Comparison of ENCODE assay signal across 10 mouse cellular contexts in genomic region chr7:49764011-49764716, GRCm38 (mm10). TPM values are rescaled to one million over a fixed set of nuclear protein-coding genes. Genes with fewer than 3 reads are reported as not detected.
DNase-seq lines count a peak whose midpoint lies in the region; ATAC-seq and TF ChIP-seq lines count a peak whose summit lies in the region.
"Had no signal": no experiment of that assay in that cellular context is flagged by ENCODE, and none has a peak within 500 bp of the region (broad histone marks: within the 10 kb centered on the region; RNA-seq: fewer than 3 reads in every experiment).

No protein-coding gene starts in this region.

- peak; percentile 67 for ATAC-seq in G1E (ENCODE audit: extremely low read depth, insufficient number of reproducible peaks, low FRiP score, poor library complexity, severe bottlenecking)
- ATAC-seq in liver, embryonic 15.5 days (ENCODE audit: insufficient read depth): peak; percentile 76

- H3K36me3 ChIP-seq in G1E (replicated peaks): peaks cover 86% of the 10 kb centered on the region
- H3K36me3 ChIP-seq in liver, embryonic 15.5 days (replicated peaks): peaks cover 40% of the 10 kb centered on the region
- H3K36me3 ChIP-seq: hindbrain, embryonic 13.5 days had no signal

- H3K9me3 ChIP-seq in G1E (replicated peaks): no peaks in the 10 kb centered on the region
- H3K9me3 ChIP-seq in liver, embryonic 15.5 days (replicated peaks): no peaks in the 10 kb centered on the region

- no peaks in the 10 kb centered on the region for H3K27me3 ChIP-seq in G1E (ENCODE audit: insufficient read depth, low read length)
- H3K27me3 ChIP-seq in liver, embryonic 15.5 days: no peaks in the 10 kb centered on the region

- peak overlapping the region; percentile 91 for H3K27ac ChIP-seq in liver, embryonic 15.5 days (replicated peaks)
- H3K27ac ChIP-seq: hindbrain, embryonic 13.5 days had no signal

- DNase-seq in 3134 (ENCODE audit: extremely low read depth, insufficient read length, low spot score) (peak; percentile 38), G1E (ENCODE audit: low spot score) (peak; percentile 65)
- DNase-seq in embryo, embryonic 11 days: peak; percentile 49
- no peak for DNase-seq in gastrocnemius, postnatal 10 days
- no peak for DNase-seq in layer of hippocampus, postnatal 10 days (ENCODE audit: low spot score in 2 of 2)
- no peak for DNase-seq in urinary bladder, postnatal 25 days (ENCODE audit: low spot score)
- DNase-seq: cerebellum, postnatal 36 days; layer of hippocampus, postnatal 36 days had no signal

- 31% methylated on average over 10 of the region's 10 CpGs for WGBS in liver, embryonic 15.5 days (ENCODE audit: insufficient replicate concordance)

- TF ChIP-seq CTCF in G1E (IDR thresholded peaks at IDR 0.05; ENCODE audit: low read depth, low read length): no peak

- no peak overlapping the region; the same call in 1 of the 2 replicates for H3K4me3 ChIP-seq in G1E (ENCODE audit: low read depth, low read length)
- peak overlapping the region; percentile 19 for H3K4me3 ChIP-seq in liver, embryonic 15.5 days (replicated peaks)
- H3K4me3 ChIP-seq: hindbrain, embryonic 13.5 days had no signal

- H3K4me2 ChIP-seq in liver, embryonic 15.5 days: peak overlapping the region; percentile 76
- H3K4me2 ChIP-seq: hindbrain, embryonic 13.5 days had no signal

- H3K9ac ChIP-seq in liver, embryonic 15.5 days: peak overlapping the region; percentile 9; the same call in 1 of the 2 replicates
- H3K9ac ChIP-seq: hindbrain, embryonic 13.5 days had no signal

- peaks cover 56% of the 10 kb centered on the region for H3K4me1 ChIP-seq in G1E (ENCODE audit: insufficient read depth, low read depth, low read length)
- H3K4me1 ChIP-seq in liver, embryonic 15.5 days (replicated peaks): peaks cover 63% of the 10 kb centered on the region

RNA-seq across cellular contexts. Expression of gene Htatip2, which starts 5.2 kb away (rescaled TPM):
- total RNA-seq in G1E (2014; fragmentation: Nextera tagmentation) (35.6 and 38.5 TPM in 2 replicates), G1E (2017) (25.5 and 27.8 TPM in 2 replicates)
- polyA plus RNA-seq in G1E (2012): 13.1 and 14.0 TPM in 2 replicates
- 30.5 and 33.3 TPM in 2 replicates for polyA plus RNA-seq in liver, embryonic 15.5 days (2015; fragmentation: Nextera tagmentation; extraction: Ambion mirVana)
- total RNA-seq in gastrocnemius, postnatal 10 days (2021): 1 to 10 TPM; 1.3 to 1.7 TPM
- 1 to 10 TPM; 6.5 to 8.7 TPM for total RNA-seq in layer of hippocampus, postnatal 10 days (2021)

RNA-seq across cellular contexts. Expression of gene Prmt3, which starts 14.0 kb away (rescaled TPM):
- total RNA-seq in G1E (2014; fragmentation: Nextera tagmentation) (111 and 112 TPM in 2 replicates), G1E (2017) (76.4 and 78.5 TPM in 2 replicates)
- 113 and 128 TPM in 2 replicates for polyA plus RNA-seq in G1E (2012)
- 19.8 and 20.4 TPM in 2 replicates for polyA plus RNA-seq in liver, embryonic 15.5 days (2015; fragmentation: Nextera tagmentation; extraction: Ambion mirVana)
- total RNA-seq in gastrocnemius, postnatal 10 days (2021): 10 to 100 TPM; 11.1 to 15.4 TPM
- total RNA-seq in layer of hippocampus, postnatal 10 days (2021): 10 to 100 TPM; 35.3 to 40.6 TPM

Comparison
In these comparisons a context has a peak if more than half of its experiments do, and no peak if none do; other contexts are left out.
1. DNase-seq: peak in 3134 (single experiment), G1E (single experiment) and embryo, embryonic 11 days (single experiment); none in gastrocnemius, postnatal 10 days (single experiment), layer of hippocampus, postnatal 10 days (0 of 2) and urinary bladder, postnatal 25 days (single experiment).